ENCODE assay signal across 7 mouse cellular contexts in genomic region chr9:44485516-44486161, GRCm38 (mm10). TPM values are rescaled to one million over a fixed set of nuclear protein-coding genes. Genes with fewer than 3 reads are reported as not detected.
DNase-seq lines count a peak whose midpoint lies in the region; ATAC-seq and TF ChIP-seq lines count a peak whose summit lies in the region.

No protein-coding gene starts in this region.

- peak overlapping the region; percentile 95 for H3K4me2 ChIP-seq in forebrain, embryonic 14.5 days (ENCODE audit: low read length)
- peak overlapping the region; percentile 74 for H3K4me2 ChIP-seq in intestine, embryonic 16.5 days (ENCODE audit: low read depth, low read length)
- H3K4me2 ChIP-seq in liver, postnatal 0 days (ENCODE audit: low read depth, low read length), result peak overlapping the region; percentile 92

- no peak overlapping the region for H3K4me3 ChIP-seq in thymus, adult 2 months (ENCODE audit: control insufficient read depth, insufficient read depth, low read length)
- peak overlapping the region; percentile 99 for H3K4me3 ChIP-seq in forebrain, embryonic 14.5 days (ENCODE audit: low read depth, low read length)
- H3K4me3 ChIP-seq in intestine, embryonic 16.5 days (ENCODE audit: low read length), result peak overlapping the region; percentile 93
- peak overlapping the region; percentile 70 for H3K4me3 ChIP-seq in liver, postnatal 0 days (ENCODE audit: low read depth, low read length)

- H3K27me3 ChIP-seq in thymus, adult 2 months (ENCODE audit: control insufficient read depth, insufficient read depth, low read length), result no peaks in the 10 kb centered on the region
- H3K27me3 ChIP-seq in forebrain, embryonic 14.5 days (replicated peaks; ENCODE audit: control insufficient read depth, insufficient read depth, low read length), result no peaks in the 10 kb centered on the region
- H3K27me3 ChIP-seq in intestine, embryonic 16.5 days (replicated peaks; ENCODE audit: control insufficient read depth, insufficient read depth, low read length), result no peaks in the 10 kb centered on the region
- H3K27me3 ChIP-seq in liver, postnatal 0 days (ENCODE audit: insufficient read depth, low read length), result 0 out of 2 replicates have a peak, but pooled peaks cover 3% of the 10 kb centered on the region

- peak; percentile 4 for DNase-seq in thymus, adult 2 months
- no peak for DNase-seq in thymus, adult 18-20 months
- no peak for DNase-seq in forebrain, embryonic 14.5 days (ENCODE audit: low spot score)
- DNase-seq in liver, postnatal 0 days, result peak; percentile 54
- DNase-seq in urinary bladder, postnatal 36 days (ENCODE audit: low spot score in 2 of 2), result peak; percentile 68 to 73
- DNase-seq in right cerebral cortex, adult 2 months (ENCODE audit: low spot score in 2 of 2), result no peak

- no peaks in the 10 kb centered on the region for H3K36me3 ChIP-seq in thymus, adult 2 months (ENCODE audit: control insufficient read depth, insufficient read depth, low read length)
- no peaks in the 10 kb centered on the region for H3K36me3 ChIP-seq in forebrain, embryonic 14.5 days (ENCODE audit: control insufficient read depth, insufficient read depth, low read length)
- H3K36me3 ChIP-seq in intestine, embryonic 16.5 days (ENCODE audit: control insufficient read depth, insufficient read depth, low read length), result no peaks in the 10 kb centered on the region
- H3K36me3 ChIP-seq in liver, postnatal 0 days (replicated peaks; ENCODE audit: insufficient read depth, low read length), result no peaks in the 10 kb centered on the region

- no peak for TF ChIP-seq EP300 in liver, postnatal 0 days (IDR thresholded peaks at IDR 0.05; ENCODE audit: low read depth)

- no peak for ATAC-seq in forebrain, embryonic 14.5 days
- ATAC-seq in intestine, embryonic 16.5 days, result no peak
- no peak for ATAC-seq in liver, postnatal 0 days

- no peaks in the 10 kb centered on the region for H3K9me3 ChIP-seq in forebrain, embryonic 14.5 days (replicated peaks; ENCODE audit: control insufficient read depth, low read length)
- no peaks in the 10 kb centered on the region for H3K9me3 ChIP-seq in intestine, embryonic 16.5 days (ENCODE audit: control insufficient read depth, low read length)
- no peaks in the 10 kb centered on the region for H3K9me3 ChIP-seq in liver, postnatal 0 days (ENCODE audit: low read length)

- H3K9ac ChIP-seq in forebrain, embryonic 14.5 days (ENCODE audit: low read length), result peak overlapping the region; percentile 90
- H3K9ac ChIP-seq in intestine, embryonic 16.5 days (ENCODE audit: low read depth, low read length), result peak overlapping the region; percentile 64
- peak overlapping the region; percentile 54; the same call in 1 of the 2 replicates for H3K9ac ChIP-seq in liver, postnatal 0 days (replicated peaks)

- WGBS in thymus, adult 2 months, result 68% methylated on average over 14 of the region's 14 CpGs
- 20% methylated on average over 14 of the region's 14 CpGs for WGBS in forebrain, embryonic 14.5 days
- whole genome bisulfite sequencing in intestine, embryonic 16.5 days, result 15% methylated on average over 14 of the region's 14 CpGs
- WGBS in liver, postnatal 0 days (ENCODE audit: insufficient replicate concordance), result 52% methylated on average over 14 of the region's 14 CpGs

- peaks cover 51% of the 10 kb centered on the region for H3K4me1 ChIP-seq in thymus, adult 2 months (replicated peaks; ENCODE audit: control insufficient read depth, insufficient read depth, low read length)
- peaks cover 72% of the 10 kb centered on the region for H3K4me1 ChIP-seq in forebrain, embryonic 14.5 days (ENCODE audit: control insufficient read depth, insufficient read depth, low read length)
- peaks cover 73% of the 10 kb centered on the region for H3K4me1 ChIP-seq in intestine, embryonic 16.5 days (ENCODE audit: control insufficient read depth, insufficient read depth, low read length)
- H3K4me1 ChIP-seq in liver, postnatal 0 days (ENCODE audit: insufficient read depth), result peaks cover 51% of the 10 kb centered on the region

- H3K27ac ChIP-seq in thymus, adult 2 months (ENCODE audit: control insufficient read depth, insufficient read depth, low read length), result no peak overlapping the region
- no peak overlapping the region; the same call in 1 of the 2 replicates for H3K27ac ChIP-seq in forebrain, embryonic 14.5 days (ENCODE audit: low read depth, low read length)
- peak overlapping the region; percentile 94 for H3K27ac ChIP-seq in intestine, embryonic 16.5 days (ENCODE audit: low read length)
- H3K27ac ChIP-seq in liver, postnatal 0 days (ENCODE audit: low read depth), result peak overlapping the region; percentile 97

- no peak for TF ChIP-seq POLR2A in thymus, adult 2 months (IDR thresholded peaks at IDR 0.05; ENCODE audit: control insufficient read depth, extremely low read depth, insufficient read depth, low read length, poor library complexity)

- TF ChIP-seq CTCF in thymus, adult 2 months (IDR thresholded peaks at IDR 0.05; ENCODE audit: borderline replicate concordance, control insufficient read depth, extremely low read depth, insufficient read depth, low read length, poor library complexity), result no peak
- TF ChIP-seq CTCF in liver, postnatal 0 days (IDR thresholded peaks at IDR 0.05; ENCODE audit: low read depth), result no peak

RNA-seq across cellular contexts. Expression of gene Bcl9l, which starts 3.0 kb away (rescaled TPM):
- 38.7 and 50.4 TPM in 2 replicates for polyA plus RNA-seq in thymus, adult 2 months (2012; rRNA removed)
- 9.9 and 13.4 TPM in 2 replicates for polyA plus RNA-seq in forebrain, embryonic 14.5 days (2014; fragmentation: Nextera tagmentation; extraction: Ambion mirVana)
- 5.1 and 5.9 TPM in 2 replicates for polyA plus RNA-seq in intestine, embryonic 16.5 days (2015; fragmentation: Nextera tagmentation; extraction: Ambion mirVana)
- polyA plus RNA-seq in liver, postnatal 0 days (2015; fragmentation: Nextera tagmentation; extraction: Ambion mirVana), result 2.0 and 2.2 TPM in 2 replicates

RNA-seq across cellular contexts. Expression of gene Upk2, which starts 30.9 kb away (rescaled TPM):
- polyA plus RNA-seq in thymus, adult 2 months (2012; rRNA removed), result 1.4 and 1.6 TPM in 2 replicates
- polyA plus RNA-seq in forebrain, embryonic 14.5 days (2014; fragmentation: Nextera tagmentation; extraction: Ambion mirVana), result not detected in 2 replicates
- 0.61 and 0.80 TPM in 2 replicates for polyA plus RNA-seq in intestine, embryonic 16.5 days (2015; fragmentation: Nextera tagmentation; extraction: Ambion mirVana)
- polyA plus RNA-seq in liver, postnatal 0 days (2015; fragmentation: Nextera tagmentation; extraction: Ambion mirVana), result not detected in 2 replicates

RNA-seq across cellular contexts. Expression of gene Foxr1, which starts 44.7 kb away (rescaled TPM):
- 0.08 and 0.22 TPM in 2 replicates for polyA plus RNA-seq in thymus, adult 2 months (2012; rRNA removed)
- polyA plus RNA-seq in forebrain, embryonic 14.5 days (2014; fragmentation: Nextera tagmentation; extraction: Ambion mirVana), result not detected in 2 replicates
- not detected in 2 replicates for polyA plus RNA-seq in intestine, embryonic 16.5 days (2015; fragmentation: Nextera tagmentation; extraction: Ambion mirVana)
- not detected in 2 replicates for polyA plus RNA-seq in liver, postnatal 0 days (2015; fragmentation: Nextera tagmentation; extraction: Ambion mirVana)

Comparison
In these comparisons a context has a peak if more than half of its experiments do, and no peak if none do; other contexts are left out.
1. DNase-seq: peak in thymus, adult 2 months (single experiment), liver, postnatal 0 days (single experiment) and urinary bladder, postnatal 36 days (2 of 2); none in thymus, adult 18-20 months (0 of 2), forebrain, embryonic 14.5 days (single experiment) and right cerebral cortex, adult 2 months (0 of 2).
2. H3K27ac ChIP-seq: peak in intestine, embryonic 16.5 days (single experiment) and liver, postnatal 0 days (single experiment); none in thymus, adult 2 months (single experiment) and forebrain, embryonic 14.5 days (single experiment).
3. Peak in every context shown above with its lines, with median percentiles within 50 percentile points of each other: H3K4me2 ChIP-seq and H3K9ac ChIP-seq.